20 mouse cellular contexts compared by ENCODE assay signal in genomic region chr6:54079881-54080280, GRCm38 (mm10). TPM values are rescaled to one million over a fixed set of nuclear protein-coding genes. Genes with fewer than 3 reads are reported as not detected.
DNase-seq lines count a peak whose midpoint lies in the region; ATAC-seq lines count a peak whose summit lies in the region.
"Had no signal": no experiment of that assay in that cellular context is flagged by ENCODE, and none has a peak within 500 bp of the region (broad histone marks: within the 10 kb centered on the region; RNA-seq: fewer than 3 reads in every experiment).

No protein-coding gene starts in this region.

- DNase-seq in heart, adult 11 months = peak; percentile 84
- no peak for DNase-seq in heart, adult 9 months (ENCODE audit: low spot score in 2 of 2)
- peak; percentile 19 for DNase-seq in MN1 (ENCODE audit: low spot score)
- peak; percentile 91 to 94 for DNase-seq in cerebellum, adult 18-20 months
- peak; percentile 92 to 95 for DNase-seq in cerebellum, postnatal 14 days
- no peak for DNase-seq in adrenal gland, postnatal 4 days (ENCODE audit: low spot score in 2 of 2)
- no peak for DNase-seq in heart, adult 8-10 months (ENCODE audit: low spot score)
- DNase-seq: adrenal gland, postnatal 25 days; gastrocnemius, postnatal 10 days; heart, adult 18-20 months; kidney, adult 18-20 months; kidney, postnatal 10 days; liver, embryonic 13.5 days; lung, adult 2 months; midbrain, embryonic 14.5 days; right cerebral cortex, adult 18-20 months; thymus, adult 2 months had no signal

- ATAC-seq in megakaryocyte-erythroid progenitor cell, adult 5-6 weeks (replicated peaks; ENCODE audit: low FRiP score, low TSS enrichment, poor library complexity, severe bottlenecking) = no peak
- ATAC-seq: forebrain, embryonic 15.5 days; inflammation-experienced regulatory T-cells, adult 6 months had no signal

RNA-seq across cellular contexts. Expression of gene Chn2, which starts 40.5 kb away (rescaled TPM):
- total RNA-seq in adrenal gland, postnatal 4 days (2021) = 10 to 100 TPM; 10.7 to 11.1 TPM
- total RNA-seq in heart, adult 8-10 months (2022) = 1 to 10 TPM; 2.7 to 5.1 (median 2.9) TPM
- 4.5 and 5.1 TPM in 2 replicates for total RNA-seq in megakaryocyte-erythroid progenitor cell, adult 5-6 weeks (2014; fragmentation: Nextera tagmentation)
- 1.9 and 2.4 TPM in 2 replicates for total RNA-seq in megakaryocyte-erythroid progenitor cell, adult 5-6 weeks (2017)

Comparison
In these comparisons a context has a peak if more than half of its experiments do, and no peak if none do; other contexts are left out.
1. DNase-seq: peak in heart, adult 11 months (single experiment), MN1 (single experiment), cerebellum, adult 18-20 months (2 of 2) and cerebellum, postnatal 14 days (2 of 2); none in heart, adult 9 months (0 of 2), adrenal gland, postnatal 4 days (0 of 2) and heart, adult 8-10 months (single experiment).